Mouse (Mus musculus) hindbrain, postnatal 0 days (tissue): ENCODE measurements around the gene Slc12a7. TPM values are rescaled to one million over a fixed set of nuclear protein-coding genes. Genes with fewer than 3 reads are reported as not detected.

Source experiments
- ATAC-seq: fragments of 200-750 bp; cut with Nextera tagmentation; 2 replicates; pipeline ENCODE4 v1.8.0; 2017; ENCODE audit warnings: mild to moderate bottlenecking, moderate TSS enrichment, moderate library complexity
- DNase-seq: peaks from one replicate; pipeline ENCODE4 v3.0.0-alpha.2; 2015; ENCODE audit warnings: low spot score
- H3K27ac ChIP-seq: fragments of 300-500 bp; sonication (generic); 2 replicates; pipeline ENCODE4 v1.5.1; 2014; ENCODE audit warnings: mild to moderate bottlenecking
- H3K27me3 ChIP-seq: fragments of 300-500 bp; sonication (generic); 2 replicates; pipeline ENCODE4 v1.6.1; 2014; ENCODE audit warnings: low read length, mixed read lengths; ENCODE audit not compliant: insufficient read depth
- H3K36me3 ChIP-seq: fragments of 300-500 bp; sonication (generic); 2 replicates; pipeline ENCODE4 v1.6.1; 2014; ENCODE audit warnings: low read length, mixed read lengths; ENCODE audit not compliant: insufficient read depth
- H3K4me1 ChIP-seq: fragments of 300-500 bp; sonication (generic); 2 replicates; pipeline ENCODE4 v1.6.1; 2014; ENCODE audit warnings: antibody characterized with exemption, low read length, mixed read lengths; ENCODE audit not compliant: insufficient read depth
- H3K4me2 ChIP-seq: fragments of 300-500 bp; sonication (generic); 2 replicates; pipeline ENCODE4 v1.6.1; 2014; ENCODE audit warnings: low read depth, mild to moderate bottlenecking, low read length, moderate library complexity, mixed read lengths
- H3K4me3 ChIP-seq: fragments of 300-500 bp; sonication (generic); 2 replicates; pipeline ENCODE4 v1.5.1; 2014; ENCODE audit warnings: low read length
- H3K9ac ChIP-seq: fragments of 300-500 bp; sonication (generic); replicated peaks from 2 replicates; pipeline ENCODE4 v1.6.1; 2014; ENCODE audit warnings: mild to moderate bottlenecking, low read length, moderate library complexity, mixed read lengths
- H3K9me3 ChIP-seq: fragments of 300-500 bp; sonication (generic); 2 replicates; pipeline ENCODE4 v1.6.1; 2016; ENCODE audit warnings: low read length, mixed read lengths
- CTCF ChIP-seq: IDR thresholded peaks from 2 replicates; pipeline ENCODE4 v1.5.1; 2016; ENCODE audit warnings: antibody characterized with exemption, control low read depth, low read depth
- WGBS: fragments of 180-500 bp; shearing (Covaris S2); extraction: QIAGEN DNeasy Blood & Tissue Kit; methylation state at CpG from one replicate; pipeline ENCODE4 v1.1.7; 2014; 5-methylcytosine and 5-hydroxymethylcytosine counted together
- polyA plus RNA-seq: library from polyadenylated mRNA; unstranded; fragments of >200 nt; fragmentation: Nextera tagmentation; extraction: Ambion mirVana; gene quantifications from 2 replicates; pipeline ENCODE4 v1.2.1, GENCODE M21; 2015
- total RNA-seq: library from RNA; depleted of rRNA; stranded (reverse); fragments of >200 nt; gene quantifications from 2 replicates; pipeline ENCODE4 v1.2.3, GENCODE M21; 2014

Slc12a7 gene
- total and polyA plus RNA-seq, 2 experiments from 2014 or later, result 4.3 to 11.0 TPM

DNA sequence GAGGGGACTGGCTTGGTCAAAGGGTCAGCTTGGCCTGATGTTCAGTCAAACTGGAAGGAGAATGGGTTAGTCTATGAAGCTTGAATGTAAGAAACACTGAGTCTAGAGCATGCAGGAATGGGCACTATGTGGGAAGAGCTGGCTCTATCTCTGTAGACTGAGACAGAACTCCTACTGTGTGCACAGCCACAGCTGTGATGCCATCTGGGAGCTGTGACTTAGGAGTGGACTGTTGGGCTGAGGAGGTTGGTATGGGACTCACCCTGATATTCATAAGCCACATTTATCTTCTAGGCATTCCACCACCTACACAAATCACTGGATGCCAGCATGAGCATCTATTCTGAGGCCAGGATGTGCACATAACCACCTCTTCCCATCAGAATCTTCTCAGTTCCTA, 24.5 kb downstream of the Slc12a7 start:
- TF ChIP-seq CTCF, result no peak

DNA sequence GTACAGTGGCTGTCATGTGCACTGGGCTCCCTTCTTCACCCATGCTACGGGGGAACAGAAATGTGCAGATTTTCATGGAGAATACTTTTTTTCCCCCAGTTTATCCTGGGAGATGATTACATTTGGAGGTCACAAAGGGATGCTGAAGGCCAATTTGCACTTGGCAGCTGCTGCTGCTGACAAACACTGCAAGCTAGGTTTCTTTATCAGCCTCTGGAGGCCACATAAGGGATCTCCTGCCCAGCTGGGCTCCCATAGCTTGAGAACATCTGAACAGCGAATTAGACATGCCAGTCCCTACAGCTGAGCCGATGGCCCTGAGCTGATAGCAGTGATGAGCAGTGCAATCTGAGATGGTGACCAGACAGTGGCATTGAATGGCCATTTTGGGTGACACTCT, 26.7 kb downstream of the Slc12a7 start:
- H3K9ac ChIP-seq, result no peak overlapping the region
- no peaks in the 10 kb centered on the region for H3K27me3 ChIP-seq
- 72% methylated on average over 3 of the region's 3 CpGs for WGBS
- H3K36me3 ChIP-seq, result no peaks in the 10 kb centered on the region
- DNase-seq (no peak), ATAC-seq (no peak)
- no peaks in the 10 kb centered on the region for H3K9me3 ChIP-seq
- H3K4me3 ChIP-seq, result no peak overlapping the region
- peaks cover 6% of the 10 kb centered on the region; the same call in 1 of the 2 replicates for H3K4me1 ChIP-seq
- TF ChIP-seq CTCF, result no peak
- no peak overlapping the region for H3K27ac ChIP-seq
- no peak overlapping the region for H3K4me2 ChIP-seq

More for the DNA sequence above, 24.5 kb downstream of the Slc12a7 start:
- Histone ChIP-seq H3K4me2 (no peak overlapping the region), H3K27ac (no peak overlapping the region), H3K4me1 (no peaks in the 10 kb centered on the region), H3K4me3 (no peak overlapping the region), H3K9me3 (no peaks in the 10 kb centered on the region), H3K36me3 (no peaks in the 10 kb centered on the region), H3K9ac (no peak overlapping the region), H3K27me3 (no peaks in the 10 kb centered on the region)
- ATAC-seq (no peak), DNase-seq (no peak)

DNA sequence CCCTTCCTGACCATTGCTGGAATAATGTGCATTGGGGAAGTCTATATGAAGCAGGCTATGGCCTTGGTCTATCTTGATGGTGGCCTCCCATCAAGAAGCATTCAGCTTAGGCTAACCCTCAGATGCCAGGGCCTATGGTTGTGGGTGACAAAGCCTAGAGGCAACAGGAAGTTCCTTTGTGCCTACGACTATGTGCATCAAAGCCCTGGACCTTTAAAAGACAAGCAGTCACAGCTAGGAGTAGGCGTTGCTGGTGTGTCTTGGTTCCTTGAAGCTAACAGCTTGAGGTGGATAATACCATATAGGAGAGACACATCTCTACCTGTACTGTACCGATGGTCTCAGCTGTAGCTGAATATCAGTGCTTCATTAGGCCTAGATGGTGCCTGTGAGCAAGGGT, 27.2 kb downstream of the Slc12a7 start:
- no peak for ATAC-seq
- Histone ChIP-seq H3K36me3 (no peaks in the 10 kb centered on the region), H3K9me3 (no peaks in the 10 kb centered on the region), H3K27me3 (no peaks in the 10 kb centered on the region), H3K4me2 (no peak overlapping the region), H3K4me1 (peaks cover 6% of the 10 kb centered on the region), H3K27ac (no peak overlapping the region), H3K4me3 (no peak overlapping the region), H3K9ac (no peak overlapping the region)
- WGBS, result 92% methylated on average over 3 of the region's 3 CpGs
- no peak for TF ChIP-seq CTCF
- DNase-seq, result no peak

DNA sequence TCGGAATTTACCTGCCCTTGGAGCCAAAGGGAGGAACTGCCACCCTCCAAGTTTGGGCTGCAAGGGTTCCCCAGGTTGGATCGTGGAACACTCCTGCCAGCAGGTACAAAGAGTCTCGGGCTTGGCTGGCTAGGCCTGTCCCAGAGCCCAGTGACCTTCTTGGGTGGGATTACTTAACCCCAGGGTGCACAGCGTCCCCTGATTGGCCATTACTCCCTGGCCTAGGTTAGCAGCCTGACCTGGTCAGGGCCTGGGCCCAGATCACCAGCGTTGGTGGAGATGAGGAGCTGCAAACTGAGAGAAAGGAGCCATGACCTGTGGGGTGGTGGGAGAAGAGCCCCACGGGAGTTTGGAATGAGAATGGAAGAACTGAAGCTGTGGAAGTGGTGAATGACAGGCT, 30.0 kb downstream of the Slc12a7 start:
- H3K4me2 ChIP-seq, result peak overlapping the region; percentile 91
- H3K4me1 ChIP-seq, result peaks cover 6% of the 10 kb centered on the region
- no peaks in the 10 kb centered on the region for H3K36me3 ChIP-seq
- H3K9ac ChIP-seq, result no peak overlapping the region
- DNase-seq, result no peak
- no peak for TF ChIP-seq CTCF
- no peaks in the 10 kb centered on the region for H3K27me3 ChIP-seq
- WGBS, result 41% methylated on average over 6 of the region's 6 CpGs
- H3K4me3 ChIP-seq, result peak overlapping the region; percentile 54; the same call in 1 of the 2 replicates
- H3K27ac ChIP-seq, result no peak overlapping the region
- ATAC-seq, result no peak
- no peaks in the 10 kb centered on the region for H3K9me3 ChIP-seq

DNA sequence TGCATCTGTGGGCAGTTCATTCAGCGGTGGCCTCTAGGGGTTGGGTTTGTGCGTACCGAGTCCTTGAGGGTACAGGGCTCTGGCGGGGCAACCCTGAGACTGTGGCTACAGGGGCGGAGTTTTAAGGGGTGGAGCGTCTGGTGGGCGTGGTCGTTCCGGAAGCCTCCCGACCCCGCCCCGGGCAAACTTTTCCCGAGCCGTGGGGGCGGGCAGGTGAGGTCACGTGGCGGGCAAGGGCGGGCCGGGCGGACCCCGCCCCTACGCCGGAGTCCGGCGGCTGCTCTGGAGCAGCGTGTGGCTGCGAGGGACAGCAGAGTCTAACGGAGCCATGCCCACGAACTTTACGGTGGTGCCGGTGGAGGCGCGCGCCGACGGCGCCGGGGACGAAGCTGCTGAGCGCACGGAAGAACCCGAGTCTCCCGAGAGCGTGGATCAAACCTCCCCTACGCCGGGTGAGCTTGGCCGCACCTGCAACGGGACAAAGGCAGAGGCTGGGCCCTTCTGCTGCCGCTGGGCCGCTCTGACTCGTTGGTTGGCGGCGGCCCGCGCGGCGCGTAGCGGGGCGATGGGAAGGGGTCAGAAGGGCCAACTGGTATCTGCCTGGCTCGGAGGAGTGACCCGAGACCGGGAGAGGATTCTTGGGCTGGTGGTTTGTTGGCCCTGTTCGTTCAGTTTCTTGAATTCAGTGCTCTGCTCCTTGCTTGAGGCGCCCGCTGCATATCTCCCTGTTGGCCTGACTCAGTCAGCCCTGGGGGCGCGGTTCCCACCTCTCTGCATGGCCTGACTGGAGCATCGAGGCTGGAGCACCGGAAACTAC, 30.8 kb downstream of the Slc12a7 start:
- WGBS, result under 1% methylated on average over 70 of the region's 70 CpGs
- ATAC-seq, result peak; percentile 80
- Histone ChIP-seq H3K4me3 (peak overlapping the region; percentile 54), H3K4me2 (peak overlapping the region; percentile 91), H3K27ac (no peak overlapping the region), H3K27me3 (no peaks in the 10 kb centered on the region), H3K9ac (peak overlapping the region; percentile 59), H3K9me3 (no peaks in the 10 kb centered on the region), H3K36me3 (no peaks in the 10 kb centered on the region), H3K4me1 (peaks cover 6% of the 10 kb centered on the region)
- TF ChIP-seq CTCF, result no peak
- peak; percentile 63 for DNase-seq

DNA sequence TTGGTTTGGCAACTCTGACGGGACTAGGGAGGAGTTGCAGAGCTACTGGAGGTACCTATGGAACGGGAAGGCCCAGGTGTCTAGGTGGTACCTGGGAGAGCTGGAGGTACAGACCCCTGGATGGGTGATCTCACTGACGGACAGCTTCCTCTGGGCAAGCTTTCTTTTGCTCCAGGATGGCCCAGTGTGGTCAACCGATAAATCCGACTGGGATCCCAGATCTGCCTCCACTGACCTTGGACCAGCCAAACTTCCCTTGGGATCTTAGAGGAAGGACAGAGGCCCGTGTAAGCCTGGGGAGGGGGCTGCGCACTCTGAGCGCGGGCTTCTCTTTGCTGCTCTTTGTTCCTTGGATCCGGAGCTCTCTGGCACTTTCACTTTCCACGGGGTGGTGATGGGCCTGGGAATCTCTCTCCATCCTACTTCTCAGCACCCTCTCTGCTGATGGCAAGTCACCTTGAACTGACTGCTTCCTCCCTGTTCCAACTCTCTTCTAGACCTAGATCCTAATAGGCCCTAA, 31.4 kb downstream of the Slc12a7 start:
- DNase-seq (no peak), ATAC-seq (peak; percentile 19; the same call in 1 of the 2 replicates)
- H3K36me3 ChIP-seq, result no peaks in the 10 kb centered on the region
- no peak overlapping the region for H3K27ac ChIP-seq
- TF ChIP-seq CTCF, result no peak
- H3K4me3 ChIP-seq, result peak overlapping the region; percentile 54
- WGBS, result 7% methylated on average over 11 of the region's 11 CpGs
- no peaks in the 10 kb centered on the region for H3K27me3 ChIP-seq
- H3K9me3 ChIP-seq, result no peaks in the 10 kb centered on the region
- peak overlapping the region; percentile 59; the same call in 1 of the 2 replicates for H3K9ac ChIP-seq
- peaks cover 6% of the 10 kb centered on the region for H3K4me1 ChIP-seq
- peak overlapping the region; percentile 91 for H3K4me2 ChIP-seq

DNA sequence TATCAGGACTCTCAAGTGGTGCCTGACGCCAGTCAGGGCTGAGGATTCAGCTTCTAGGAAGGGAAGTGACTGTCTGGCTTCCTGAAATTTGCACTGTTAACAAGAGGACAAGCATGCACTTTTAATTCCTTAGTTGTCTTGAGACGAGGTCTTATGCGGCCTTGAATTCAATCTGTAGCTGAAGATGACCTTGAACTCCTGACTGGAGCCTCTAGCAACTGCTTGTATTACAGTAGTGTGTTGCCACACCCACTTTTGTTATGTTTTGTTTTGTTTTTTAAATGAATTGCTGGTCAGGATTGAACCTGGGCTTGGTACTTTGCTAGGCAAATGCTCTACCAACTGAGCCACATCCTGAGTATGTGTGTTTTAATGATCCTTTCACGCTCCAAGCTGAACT, 32.5 kb downstream of the Slc12a7 start:
- H3K27me3 ChIP-seq, result no peaks in the 10 kb centered on the region
- H3K36me3 ChIP-seq, result no peaks in the 10 kb centered on the region
- ATAC-seq, result no peak
- no peak overlapping the region for H3K9ac ChIP-seq
- peaks cover 6% of the 10 kb centered on the region for H3K4me1 ChIP-seq
- H3K9me3 ChIP-seq, result no peaks in the 10 kb centered on the region
- 77% methylated on average over 4 of the region's 4 CpGs for WGBS
- no peak for DNase-seq
- no peak overlapping the region for H3K27ac ChIP-seq
- no peak for TF ChIP-seq CTCF
- no peak overlapping the region for H3K4me2 ChIP-seq
- no peak overlapping the region for H3K4me3 ChIP-seq
